Mouse (Mus musculus): Measurements from ENCODE around the gene Tspo2. TPM values are rescaled to one million over a fixed set of nuclear protein-coding genes. Genes with fewer than 3 reads are reported as not detected.
"Not testable (repeated sequence)": the region's sequence is repeated elsewhere in the genome, so short reads cannot be mapped to it uniquely, and the experiment has no call there.

The Tspo2 gene
- under 1 TPM; 0.44 to 0.72 TPM for total RNA-seq (2021)
- long read RNA-seq, experiment 1, result 0 reads
- long read RNA-seq, experiment 2, result 0 reads

DNA sequence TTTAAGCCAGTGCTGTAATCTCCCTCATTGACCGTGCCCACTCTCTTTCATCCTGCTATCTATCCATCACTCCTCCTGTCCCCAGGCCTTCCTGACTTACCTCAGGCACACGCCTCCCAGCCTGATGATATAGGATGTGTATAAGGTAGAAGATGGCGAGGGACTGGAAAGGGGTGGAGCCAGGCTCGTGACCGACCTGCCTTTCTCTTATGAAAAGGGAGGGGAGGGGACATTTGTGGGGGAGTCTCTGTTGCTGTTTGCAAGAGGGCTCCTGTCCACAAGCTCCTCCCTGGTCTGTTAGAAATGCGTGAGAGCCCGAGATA, at the start of gene Tspo2:
Tspo2 (minus strand) TSS at position 170 of the 323 bp plus-strand sequence.
- intact Hi-C loops (cut with DNase I; ENCODE audit: low total_unique reads), result no loop called here
- no peak for DNase-seq

DNA sequence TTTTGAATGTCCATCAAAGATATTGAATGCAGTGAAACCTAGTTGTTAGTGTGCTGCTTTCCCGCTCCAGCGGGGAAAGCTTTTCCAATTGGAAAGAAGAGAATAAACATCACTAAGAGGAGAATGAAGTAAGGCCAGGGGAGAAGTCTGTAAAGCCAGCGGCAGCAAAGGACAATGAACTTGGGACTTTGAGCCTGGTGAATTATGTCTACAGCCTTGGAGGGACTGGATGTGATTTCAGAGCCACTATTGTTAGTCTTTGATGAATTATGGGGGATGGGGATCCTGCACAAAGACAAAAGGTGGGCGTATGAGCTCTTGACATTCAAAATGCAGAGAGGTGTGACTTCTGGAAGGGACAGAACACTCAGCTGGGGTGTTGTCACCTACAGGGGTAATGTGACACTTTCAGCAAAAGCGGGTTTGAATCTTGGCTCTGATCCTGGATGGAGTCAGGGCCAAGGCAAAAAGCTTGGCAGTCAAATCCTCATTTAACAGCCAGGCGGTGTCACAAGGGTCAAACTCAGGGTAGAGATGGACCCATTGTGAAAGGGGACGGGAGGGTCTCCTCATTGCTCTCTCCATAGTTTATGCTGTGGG, 49.6 kb upstream of the Tspo2 start:
- intact Hi-C loops (cut with DNase I; ENCODE audit: low total_unique reads), result no loop called here
- no peak for DNase-seq

DNA sequence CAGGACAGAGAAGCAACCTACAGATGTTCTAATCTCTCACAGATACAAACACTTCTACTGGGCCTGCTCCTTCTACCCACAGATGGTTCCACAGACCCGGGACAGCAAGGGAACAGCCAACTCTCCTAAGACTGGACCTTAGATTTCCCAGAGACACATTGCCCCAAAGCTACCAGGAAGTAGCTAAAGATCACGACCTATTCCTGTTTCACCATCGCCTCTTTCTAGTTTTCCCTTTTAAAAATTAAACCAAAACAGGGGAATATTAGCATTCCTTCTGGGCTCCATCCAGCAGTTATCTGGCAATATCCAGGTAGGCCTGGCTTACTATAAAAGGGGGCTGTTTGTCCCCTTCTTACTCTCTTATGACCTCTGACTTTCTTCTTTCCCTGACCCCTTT, 46.7 kb upstream of the Tspo2 start:
- intact Hi-C loops (cut with DNase I; ENCODE audit: low total_unique reads), result no loop called here
- no peak for DNase-seq

DNA sequence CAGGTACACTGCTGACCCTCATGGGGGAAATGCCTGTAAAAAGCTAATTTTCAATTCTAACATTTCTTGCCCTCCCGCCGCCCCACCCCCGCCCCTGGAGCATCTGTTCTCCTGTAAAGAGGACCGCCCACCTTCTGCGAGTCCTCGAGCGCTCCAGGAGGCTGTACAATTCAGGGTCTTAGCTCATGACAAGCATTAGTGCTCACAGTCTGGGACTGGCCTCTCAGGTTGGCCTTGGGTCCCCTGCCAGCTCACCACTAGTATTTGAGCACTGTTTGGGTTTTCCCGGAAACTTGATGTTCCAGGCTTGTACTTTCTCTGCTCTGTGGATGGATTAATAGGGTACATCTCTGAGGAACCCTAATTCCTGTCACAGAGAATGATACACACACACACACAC, 42.7 kb upstream of the Tspo2 start:
- intact Hi-C loops (cut with DNase I; ENCODE audit: low total_unique reads), result no loop called here
- no peak for DNase-seq

DNA sequence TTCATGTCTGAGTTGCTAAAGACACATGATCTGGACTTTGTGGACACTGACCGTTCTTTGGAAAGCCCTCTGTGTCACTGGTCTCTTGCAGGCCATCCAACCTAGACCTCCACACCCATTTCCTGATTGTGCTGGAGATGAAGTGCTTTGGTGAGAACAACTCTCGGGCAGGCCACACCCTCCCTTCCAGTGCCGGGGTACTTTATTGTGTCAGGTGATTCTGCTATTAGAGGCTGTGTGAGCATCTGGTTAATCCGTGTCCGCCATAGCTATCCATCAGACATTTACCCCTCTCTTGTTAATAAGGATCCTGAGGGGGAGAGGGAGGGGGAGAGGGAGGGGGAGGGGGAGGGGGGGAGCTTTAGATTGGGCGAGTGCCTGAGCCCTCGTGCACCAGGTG, 42.3 kb upstream of the Tspo2 start:
- intact Hi-C loops (cut with DNase I; ENCODE audit: low total_unique reads), result no loop called here
- DNase-seq, result no peak

DNA sequence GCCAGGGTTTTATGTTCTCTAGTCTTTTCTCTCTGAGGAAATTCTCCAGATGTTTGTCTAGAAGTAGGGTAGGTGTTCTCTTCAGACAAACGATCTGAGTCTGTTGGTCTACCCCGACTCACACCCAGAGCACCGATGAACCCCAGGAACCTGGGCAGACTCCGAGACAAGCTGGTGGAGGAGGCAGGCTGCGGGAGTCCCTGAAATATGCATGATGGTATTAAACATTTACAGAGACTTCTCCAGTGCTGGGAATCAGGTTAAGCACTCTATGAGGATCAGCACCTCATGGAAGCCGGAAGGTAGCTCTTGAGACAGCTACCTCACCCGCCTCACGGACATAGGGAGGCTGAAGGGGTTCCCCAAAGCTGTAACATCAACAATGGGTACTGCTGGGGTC, 41.3 kb upstream of the Tspo2 start:
- intact Hi-C loops (cut with DNase I; ENCODE audit: low total_unique reads), result no loop called here
- no peak for DNase-seq

DNA sequence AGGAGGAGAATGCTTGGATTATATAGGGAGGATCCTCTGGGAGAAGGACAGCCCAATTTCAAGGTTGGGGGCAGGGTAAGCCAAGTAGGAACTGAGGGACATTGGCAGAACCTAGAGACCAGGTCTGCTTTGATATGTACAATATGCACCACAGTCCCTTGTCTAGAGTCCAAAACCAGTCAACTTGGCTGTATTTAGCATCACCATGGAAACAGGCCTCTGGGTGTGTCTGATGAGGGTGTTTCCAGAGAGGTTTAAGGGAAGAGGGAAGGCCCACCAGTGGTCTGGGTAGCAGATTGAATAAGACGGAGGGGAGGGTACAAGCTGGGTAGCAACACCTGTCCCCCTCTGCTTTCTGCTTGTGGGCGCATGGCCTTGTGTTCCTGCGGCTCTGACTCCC, 38.1 kb upstream of the Tspo2 start:
- intact Hi-C loops (cut with DNase I; ENCODE audit: low total_unique reads), result no loop called here
- DNase-seq, result no peak

DNA sequence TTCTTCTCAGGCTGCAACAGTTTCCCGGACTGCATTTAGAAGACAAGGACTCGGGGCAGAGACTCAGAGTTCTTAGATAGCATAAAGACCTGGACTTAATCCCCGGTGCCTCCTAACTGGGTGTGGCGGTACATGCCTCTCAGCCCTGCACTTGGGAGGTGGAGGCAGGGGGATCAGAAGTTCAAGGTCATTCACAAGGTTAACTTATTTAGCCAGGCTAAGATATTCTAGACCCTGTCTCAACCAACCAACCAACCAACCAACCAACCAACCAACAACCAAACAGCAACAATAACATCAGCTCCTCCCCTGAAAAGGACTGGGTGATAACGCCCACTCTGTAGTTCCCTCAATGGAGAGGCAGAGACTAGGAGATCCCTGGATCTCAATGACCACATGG, 32.9 kb upstream of the Tspo2 start:
- intact Hi-C loops (cut with DNase I; ENCODE audit: low total_unique reads), result no loop called here
- DNase-seq, result no peak

DNA sequence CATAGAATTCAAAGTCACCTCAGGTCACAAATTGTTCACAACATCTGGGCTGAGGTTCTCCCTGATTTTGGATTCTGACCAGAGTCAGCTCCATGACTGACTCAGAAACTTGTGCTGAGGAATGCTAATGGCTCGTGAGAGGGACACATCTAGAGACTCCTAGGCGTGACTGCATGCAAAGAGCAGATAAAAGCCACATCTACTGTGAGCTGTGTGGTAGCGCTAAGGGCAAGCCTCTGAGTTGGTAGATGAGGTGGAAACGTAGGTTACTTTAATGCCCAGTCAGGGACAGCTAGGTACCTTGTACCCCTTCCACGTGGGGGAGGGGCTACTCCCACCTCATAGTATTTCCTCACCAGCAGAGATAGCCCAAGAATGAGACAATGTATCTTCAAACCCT, 32.4 kb upstream of the Tspo2 start:
- no peak for DNase-seq
- intact Hi-C loops (cut with DNase I; ENCODE audit: low total_unique reads), result no loop called here

DNA sequence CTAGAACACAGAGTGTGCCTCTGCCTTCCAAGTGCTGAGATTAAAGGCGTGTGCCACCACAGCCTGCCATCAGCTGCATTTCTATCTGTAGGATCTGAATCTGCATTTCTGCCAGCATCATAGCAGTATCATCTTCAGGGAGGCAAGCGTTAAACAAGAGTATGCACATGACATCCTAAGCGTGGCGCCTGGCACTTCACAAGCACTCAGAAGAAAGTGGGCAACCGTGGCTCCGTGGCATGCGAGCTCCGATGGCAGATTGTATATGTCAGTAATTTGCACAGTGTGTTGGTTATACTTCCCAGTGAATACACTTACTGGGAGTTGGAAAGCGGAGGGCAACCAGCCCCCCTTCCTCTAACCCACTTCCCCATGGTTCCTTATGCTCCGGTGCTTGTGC, 28.6 kb upstream of the Tspo2 start:
- no peak for DNase-seq
- intact Hi-C loops (cut with DNase I; ENCODE audit: low total_unique reads), result no loop called here

DNA sequence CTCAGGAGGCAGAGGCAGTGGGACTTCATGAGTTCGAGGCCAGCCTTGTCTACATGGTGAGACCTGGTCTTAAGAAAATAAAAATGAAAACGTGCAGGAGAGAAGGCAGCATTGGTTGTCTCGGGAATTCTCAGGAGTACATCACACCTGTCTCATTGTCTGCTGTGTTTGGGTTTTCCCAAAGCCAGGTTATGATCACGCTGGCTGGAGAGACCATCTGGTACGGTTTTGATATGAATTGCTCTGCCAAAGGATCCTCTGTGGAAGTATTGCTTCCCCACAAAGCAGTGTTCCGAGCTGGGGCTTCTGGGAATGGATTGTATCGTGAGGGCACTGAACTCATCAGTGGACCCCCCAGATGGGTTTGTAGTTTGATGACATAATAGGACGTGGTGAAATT, 24.1 kb upstream of the Tspo2 start:
- intact Hi-C loops (cut with DNase I; ENCODE audit: low total_unique reads), result no loop called here
- no peak for DNase-seq

DNA sequence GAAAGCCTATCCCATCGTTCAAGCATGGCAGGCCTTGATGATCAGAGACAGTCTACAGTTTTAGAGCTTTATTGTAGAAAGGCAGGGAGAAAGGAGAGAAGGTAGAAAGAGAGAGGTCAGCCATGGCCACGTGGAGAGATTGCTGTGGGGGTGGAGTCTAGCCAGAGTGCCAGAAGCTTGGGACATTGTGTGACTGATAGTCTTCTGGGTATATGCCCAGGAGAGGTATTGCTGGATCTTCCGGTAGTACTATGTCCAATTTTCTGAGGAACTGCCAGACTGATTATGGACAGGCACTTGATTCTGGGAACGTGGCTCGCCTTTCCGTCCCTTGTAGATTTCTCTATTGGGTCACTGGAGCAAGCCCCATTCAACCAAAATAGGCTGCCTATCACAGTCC, 23.0 kb upstream of the Tspo2 start:
- intact Hi-C loops (cut with DNase I; ENCODE audit: low total_unique reads); DNase-seq: not testable (repeated sequence)

DNA sequence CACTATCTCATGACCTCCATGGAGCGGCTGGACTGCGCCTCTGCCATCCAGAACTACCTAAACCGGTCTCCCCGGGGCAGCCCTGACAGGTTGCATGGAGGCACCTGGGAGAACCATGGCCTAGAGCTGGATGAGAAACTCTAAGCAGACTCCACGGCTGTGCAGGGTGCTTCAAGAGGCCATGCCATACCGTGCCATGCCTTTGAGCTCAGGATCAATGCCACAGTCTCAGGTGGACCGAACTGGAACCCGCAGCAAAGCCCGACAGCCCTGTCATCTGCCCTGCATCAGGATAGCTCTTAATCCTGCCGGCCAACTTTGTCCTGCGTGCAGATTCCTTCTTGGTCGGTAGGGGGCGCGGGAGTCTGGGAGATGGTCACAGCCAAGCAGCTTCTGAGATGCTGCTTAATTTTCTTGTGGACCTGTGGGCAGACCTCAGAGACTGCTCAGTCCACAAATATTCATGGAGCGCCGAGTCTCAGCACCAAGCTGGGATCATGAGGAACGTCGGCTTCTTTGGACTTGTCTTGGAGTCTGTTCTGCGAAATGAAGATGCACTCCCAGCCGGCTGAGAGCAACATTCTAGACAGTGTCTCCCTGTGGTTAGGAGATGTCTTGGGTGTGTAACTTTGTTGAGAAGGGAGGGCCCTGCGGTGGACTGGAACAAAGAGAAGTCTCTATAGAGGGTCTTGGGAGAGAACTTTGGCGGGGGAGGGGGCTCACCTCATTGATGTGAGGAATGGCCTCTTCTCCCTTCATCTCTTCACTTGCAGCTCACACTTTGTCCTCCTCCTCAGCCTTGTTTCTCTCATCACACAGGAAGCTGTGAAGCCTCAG, 16.3 kb upstream of the Tspo2 start:
- DNase-seq, result peak; percentile 79
- intact Hi-C loops (cut with DNase I; ENCODE audit: low total_unique reads), result loop anchor here (2.0 kb wide), 1 partner anchor 135 kb away; no protein-coding TSS in a partner anchor

DNA sequence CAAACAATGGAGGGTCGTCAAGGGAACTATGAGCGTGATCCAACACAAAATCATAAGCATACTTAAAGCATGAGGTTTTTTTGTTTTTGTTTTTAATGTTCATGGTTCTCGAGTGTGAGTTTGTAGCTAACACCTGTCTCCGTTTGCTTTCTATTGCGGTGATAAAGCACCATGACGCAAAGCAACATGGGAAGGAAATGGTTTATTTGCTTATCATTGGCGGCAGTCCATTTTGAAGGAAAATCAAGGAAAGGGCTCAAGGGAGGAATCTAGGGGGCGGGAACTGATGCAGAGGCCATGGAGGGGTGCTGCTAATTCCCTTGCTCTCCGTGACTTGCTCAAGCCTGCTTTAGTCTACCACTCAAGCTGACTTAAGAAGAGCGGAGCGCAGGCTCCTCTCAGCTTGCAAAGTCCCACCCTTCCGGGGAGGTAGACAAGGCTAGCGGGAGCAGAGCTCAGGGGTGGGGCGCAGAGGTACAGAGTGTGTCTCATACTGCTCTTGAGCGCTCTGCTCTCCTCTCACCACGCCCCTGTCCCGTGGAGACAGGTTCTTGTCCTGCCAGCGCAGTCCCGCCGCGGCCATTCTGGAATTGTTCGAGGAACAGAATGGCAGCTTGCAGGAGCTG, 15.6 kb upstream of the Tspo2 start:
- DNase-seq, result no peak
- intact Hi-C loops (cut with DNase I; ENCODE audit: low total_unique reads), result loop anchor here (2.0 kb wide), 1 partner anchor 136 kb away; no protein-coding TSS in a partner anchor

DNA sequence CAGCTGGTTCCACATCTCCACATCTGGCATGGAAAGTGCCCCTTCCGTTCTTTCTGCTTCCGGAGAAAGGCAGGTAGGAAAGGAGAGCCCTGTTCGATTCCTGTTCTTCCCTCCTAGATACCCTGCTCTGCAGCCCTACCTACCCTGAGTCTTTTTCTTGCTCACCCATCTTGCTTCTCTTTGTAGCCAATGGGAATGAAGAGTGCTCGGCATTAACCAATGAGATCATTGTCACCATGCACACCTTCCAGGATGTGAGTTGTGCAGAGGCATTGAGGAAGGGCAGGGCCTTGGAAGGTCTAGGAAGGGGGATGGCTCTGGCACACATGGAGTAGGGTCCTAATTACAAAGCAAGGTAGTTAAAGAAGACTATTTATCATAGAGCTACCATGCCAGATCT, 12.1 kb upstream of the Tspo2 start:
- intact Hi-C loops (cut with DNase I; ENCODE audit: low total_unique reads), result no loop called here
- no peak for DNase-seq

DNA sequence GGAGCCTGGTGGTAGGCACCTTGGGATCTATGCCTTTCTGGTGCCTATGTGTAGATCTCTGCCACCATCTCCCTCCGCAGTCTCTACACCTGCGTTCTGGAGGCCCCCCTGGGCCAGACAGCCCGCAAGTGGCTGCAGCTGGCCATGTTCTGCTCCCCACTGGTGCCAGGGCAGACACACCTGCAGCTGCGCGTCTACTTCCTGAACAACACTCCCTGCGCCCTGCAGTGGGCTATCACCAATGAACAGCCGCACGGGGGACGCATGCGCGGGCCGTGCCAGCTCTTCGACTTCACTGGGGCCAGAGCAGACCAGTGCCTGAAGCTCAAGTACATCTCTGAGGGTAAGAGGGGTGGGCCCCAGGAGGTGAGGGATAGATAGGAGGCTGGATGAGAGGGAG, 10.8 kb upstream of the Tspo2 start:
- intact Hi-C loops (cut with DNase I; ENCODE audit: low total_unique reads), result no loop called here

DNA sequence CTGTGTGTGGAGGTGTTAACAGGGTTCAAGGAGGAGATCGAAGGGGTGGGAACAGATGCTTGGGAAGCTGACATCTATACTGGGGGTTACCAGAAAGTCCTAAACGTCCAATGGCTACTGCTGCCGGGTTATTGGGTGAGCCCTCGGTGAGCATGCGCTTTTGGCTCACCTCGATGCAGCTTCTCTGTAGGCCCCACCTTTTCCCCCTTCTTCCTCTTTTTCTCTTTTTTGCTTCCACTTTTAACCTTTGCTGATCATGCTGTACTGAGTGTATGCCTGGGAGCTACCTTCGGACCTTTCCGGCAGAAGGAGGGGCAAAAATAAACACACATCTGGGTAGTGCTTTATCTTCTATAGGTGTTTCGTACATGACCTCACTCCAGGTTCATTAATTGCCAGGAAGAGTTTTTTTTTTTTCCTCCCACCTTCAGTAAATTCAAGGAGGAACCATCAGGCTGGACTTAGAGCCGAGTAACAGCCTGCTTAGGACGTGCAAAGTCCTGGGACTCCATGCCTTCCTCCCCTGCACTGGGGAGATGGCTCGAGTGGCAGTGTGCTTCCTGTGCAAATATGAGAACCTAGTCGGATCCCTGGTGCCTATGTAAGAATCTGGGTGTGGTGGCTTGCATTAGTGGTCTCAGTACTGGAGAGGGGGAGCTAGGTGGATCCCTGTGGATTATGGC, 6.8 kb upstream of the Tspo2 start:
- DNase-seq, result no peak
- intact Hi-C loops (cut with DNase I; ENCODE audit: low total_unique reads), result no loop called here

More for the DNA sequence above, 10.8 kb upstream of the Tspo2 start:
- no peak for DNase-seq

DNA sequence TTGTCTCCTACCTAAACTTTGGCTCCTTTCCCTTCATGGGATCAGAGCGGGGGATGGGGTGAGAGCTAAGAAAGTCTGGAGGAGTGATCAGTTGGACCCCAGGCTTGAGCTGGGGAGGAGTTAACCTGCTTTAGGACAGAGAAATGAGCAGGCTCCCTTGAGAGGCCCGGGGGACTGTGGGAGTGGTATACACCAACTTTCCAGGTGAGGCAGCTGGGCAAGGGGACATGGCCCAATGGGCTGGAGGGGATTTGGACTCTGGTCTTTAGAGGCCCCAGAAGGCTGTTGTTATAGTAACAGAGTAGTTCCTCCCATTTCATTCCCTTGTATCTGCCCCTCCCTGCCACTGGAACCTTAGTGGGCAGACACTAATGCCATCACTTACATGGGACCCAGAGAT, 4.6 kb upstream of the Tspo2 start:
- no peak for DNase-seq

DNA sequence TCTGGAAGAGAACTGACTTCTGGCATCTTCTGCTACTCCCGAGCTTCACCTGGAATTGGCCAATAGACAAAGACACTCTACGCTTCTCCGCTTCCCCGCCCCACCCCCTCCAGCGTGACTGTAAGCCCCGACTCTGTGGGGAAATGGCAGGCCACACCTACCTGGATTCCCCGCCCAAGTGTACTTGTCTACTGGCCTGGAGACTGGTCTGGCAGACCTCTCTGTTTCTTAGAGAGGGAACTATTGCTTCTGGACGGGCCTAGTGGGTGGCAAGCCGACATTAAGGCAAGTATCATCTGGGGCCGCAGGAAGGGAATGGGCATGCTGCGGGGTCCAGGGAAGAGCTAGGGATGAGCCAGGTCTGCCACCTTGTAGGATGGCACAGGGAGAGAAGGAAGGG, 3.4 kb upstream of the Tspo2 start, which contains the start of gene Unc5cl:
Unc5cl (plus strand) TSS at position 214 of the 400 bp plus-strand sequence.
- intact Hi-C loops (cut with DNase I; ENCODE audit: low total_unique reads), result no loop called here
- DNase-seq, result no peak

More for the DNA sequence above, 4.6 kb upstream of the Tspo2 start:
- intact Hi-C loops (cut with DNase I; ENCODE audit: low total_unique reads), result no loop called here

DNA sequence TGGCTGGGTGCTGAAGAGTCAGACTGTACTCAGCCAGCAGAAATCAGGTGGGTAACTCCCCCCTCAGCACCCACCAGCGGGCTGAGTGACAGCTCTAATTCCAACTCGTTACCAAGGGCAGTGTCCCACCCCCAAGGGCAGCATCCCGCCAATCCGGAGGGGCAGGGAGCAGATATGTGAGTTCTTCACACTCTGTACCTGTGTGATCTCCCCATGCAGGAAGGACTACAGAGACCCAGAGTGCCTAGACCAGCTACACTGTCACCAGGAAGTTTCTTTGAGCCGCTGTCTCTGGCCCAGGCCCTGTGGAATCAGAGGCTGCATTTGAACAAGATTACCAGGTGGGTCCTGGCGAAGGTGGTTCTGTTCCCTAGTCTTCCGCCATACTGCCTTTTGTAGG, 2.9 kb upstream of the Tspo2 start:
- no peak for DNase-seq
- intact Hi-C loops (cut with DNase I; ENCODE audit: low total_unique reads), result no loop called here
